Mouse (Mus musculus) forebrain, embryonic 13.5 days (tissue): ENCODE data around the gene Fam20b. TPM values are rescaled to one million over a fixed set of nuclear protein-coding genes. Genes with fewer than 3 reads are reported as not detected.

Experiments
- ATAC-seq: fragments of 200-750 bp; cut with Nextera tagmentation; 2 replicates; pipeline ENCODE4 v1.8.0; 2017
- H3K27ac ChIP-seq: fragments of 300-500 bp; sonication (generic); 2 replicates; pipeline ENCODE4 v1.5.1; 2015; ENCODE audit warnings: inconsistent platforms, mild to moderate bottlenecking, moderate library complexity
- H3K27me3 ChIP-seq: fragments of 300-500 bp; sonication (generic); 2 replicates; pipeline ENCODE4 v1.6.1; 2015; ENCODE audit warnings: mild to moderate bottlenecking, inconsistent platforms
- H3K36me3 ChIP-seq: fragments of 300-500 bp; sonication (generic); 2 replicates; pipeline ENCODE4 v1.6.1; 2015; ENCODE audit warnings: mild to moderate bottlenecking, inconsistent platforms; ENCODE audit not compliant: poor library complexity, severe bottlenecking
- H3K4me1 ChIP-seq: fragments of 300-500 bp; sonication (generic); 2 replicates; pipeline ENCODE4 v1.6.1; 2015; ENCODE audit warnings: inconsistent platforms
- H3K4me2 ChIP-seq: fragments of 300-500 bp; sonication (generic); 2 replicates; pipeline ENCODE4 v1.6.1; 2015; ENCODE audit warnings: inconsistent platforms, mild to moderate bottlenecking, moderate library complexity
- H3K4me3 ChIP-seq: fragments of 300-500 bp; sonication (generic); 2 replicates; pipeline ENCODE4 v1.5.1; 2015; ENCODE audit warnings: mild to moderate bottlenecking, inconsistent platforms
- H3K9ac ChIP-seq: fragments of 300-500 bp; sonication (generic); 2 replicates; pipeline ENCODE4 v1.6.1; 2015; ENCODE audit warnings: mild to moderate bottlenecking, inconsistent platforms
- H3K9me3 ChIP-seq: fragments of 300-500 bp; sonication (generic); replicated peaks from 2 replicates; pipeline ENCODE4 v1.6.1; 2016; ENCODE audit warnings: inconsistent platforms
- WGBS: fragments of 180-500 bp; shearing (Covaris S2); methylation state at CpG from one replicate; pipeline ENCODE4 v1.1.7; 2015; 5-methylcytosine and 5-hydroxymethylcytosine counted together
- polyA plus RNA-seq: library from polyadenylated mRNA; unstranded; fragments of >200 nt; fragmentation: Nextera tagmentation; extraction: Ambion mirVana; gene quantifications from 2 replicates; pipeline ENCODE4 v1.2.1, GENCODE M21; 2015

Fam20b gene
- polyA plus RNA-seq, 1 experiment from 2014 or later: 18.0 TPM

GRCm38 (mm10) chr1:156720046-156720445 is 1.2 kb upstream of the Fam20b start:
- ATAC-seq: no peak
- H3K36me3 ChIP-seq: no peaks in the 10 kb centered on the region
- no peaks in the 10 kb centered on the region for H3K9me3 ChIP-seq
- H3K4me3 ChIP-seq: no peak overlapping the region
- H3K9ac ChIP-seq: no peak overlapping the region
- no peak overlapping the region for H3K27ac ChIP-seq
- peaks cover 6% of the 10 kb centered on the region; the same call in 1 of the 2 replicates for H3K27me3 ChIP-seq
- no peak overlapping the region for H3K4me2 ChIP-seq
- WGBS: 56% methylated on average over 4 of the region's 4 CpGs
- peaks cover 15% of the 10 kb centered on the region for H3K4me1 ChIP-seq

GRCm38 (mm10) chr1:156718286-156718949 is 468 bp downstream of the Fam20b start:
- H3K27ac ChIP-seq: peak overlapping the region; percentile 85
- H3K9me3 ChIP-seq: no peaks in the 10 kb centered on the region
- peak overlapping the region; percentile 87 for H3K9ac ChIP-seq
- whole genome bisulfite sequencing: under 1% methylated on average over 32 of the region's 73 CpGs
- no peaks in the 10 kb centered on the region for H3K36me3 ChIP-seq
- peak; percentile 85 for ATAC-seq
- H3K4me2 ChIP-seq: peak overlapping the region; percentile 73
- H3K27me3 ChIP-seq: peaks cover 6% of the 10 kb centered on the region; the same call in 1 of the 2 replicates
- peaks cover 15% of the 10 kb centered on the region for H3K4me1 ChIP-seq
- peak overlapping the region; percentile 84 for H3K4me3 ChIP-seq

GRCm38 (mm10) chr1:156717751-156718285 is 1.1 kb downstream of the Fam20b start:
- Histone ChIP-seq H3K9me3 (no peaks in the 10 kb centered on the region), H3K4me1 (peaks cover 15% of the 10 kb centered on the region), H3K9ac (peak overlapping the region; percentile 87), H3K27ac (0 out of 2 replicates have a peak overlapping the region, but pooled peaks have one; percentile 85), H3K27me3 (peaks cover 6% of the 10 kb centered on the region; the same call in 1 of the 2 replicates), H3K4me3 (peak overlapping the region; percentile 84), H3K36me3 (no peaks in the 10 kb centered on the region), H3K4me2 (peak overlapping the region; percentile 73)
- ATAC-seq: no peak
- 10% methylated on average over 13 of the region's 13 CpGs for WGBS

- no peak overlapping the region for H3K9ac ChIP-seq
- no peak overlapping the region for H3K4me3 ChIP-seq
- WGBS: 92% methylated on average over 6 of the region's 6 CpGs
- no peak overlapping the region for H3K27ac ChIP-seq
- H3K4me1 ChIP-seq: peaks cover 15% of the 10 kb centered on the region
- no peak overlapping the region for H3K4me2 ChIP-seq
- H3K9me3 ChIP-seq: no peaks in the 10 kb centered on the region
- ATAC-seq: no peak
- peaks cover 6% of the 10 kb centered on the region; the same call in 1 of the 2 replicates for H3K27me3 ChIP-seq
- no peaks in the 10 kb centered on the region for H3K36me3 ChIP-seq
These were observed 2.2 kb downstream of the Fam20b start for GRCm38 (mm10) chr1:156716681-156717080.

GRCm38 (mm10) chr1:156710472-156711098 is 8.3 kb downstream of the Fam20b start:
- H3K27me3 ChIP-seq: no peaks in the 10 kb centered on the region
- ATAC-seq: no peak
- H3K36me3 ChIP-seq: peaks cover 5% of the 10 kb centered on the region
- WGBS: 65% methylated on average over 10 of the region's 10 CpGs
- no peak overlapping the region for H3K4me2 ChIP-seq
- no peak overlapping the region for H3K4me3 ChIP-seq
- 0 out of 2 replicates have a peak overlapping the region, but pooled peaks have one; percentile 16 for H3K9ac ChIP-seq
- H3K9me3 ChIP-seq: no peaks in the 10 kb centered on the region
- H3K4me1 ChIP-seq: peaks cover 11% of the 10 kb centered on the region
- peak overlapping the region; percentile 14; the same call in 1 of the 2 replicates for H3K27ac ChIP-seq

- Histone ChIP-seq H3K9me3 (no peaks in the 10 kb centered on the region), H3K27me3 (no peaks in the 10 kb centered on the region), H3K4me1 (peaks cover 11% of the 10 kb centered on the region), H3K4me2 (no peak overlapping the region), H3K27ac (no peak overlapping the region), H3K9ac (no peak overlapping the region), H3K36me3 (peaks cover 22% of the 10 kb centered on the region), H3K4me3 (no peak overlapping the region)
- WGBS: 92% methylated on average over 3 of the region's 3 CpGs
- ATAC-seq: no peak
These were observed 10.2 kb downstream of the Fam20b start for GRCm38 (mm10) chr1:156708672-156709071.

GRCm38 (mm10) chr1:156705696-156706285 is 13.1 kb downstream of the Fam20b start:
- 86% methylated on average over 10 of the region's 10 CpGs for WGBS
- H3K4me2 ChIP-seq: no peak overlapping the region
- H3K4me1 ChIP-seq: peaks cover 5% of the 10 kb centered on the region
- no peak overlapping the region for H3K9ac ChIP-seq
- H3K9me3 ChIP-seq: no peaks in the 10 kb centered on the region
- no peak overlapping the region for H3K4me3 ChIP-seq
- no peak overlapping the region for H3K27ac ChIP-seq
- no peaks in the 10 kb centered on the region for H3K27me3 ChIP-seq
- peaks cover 41% of the 10 kb centered on the region for H3K36me3 ChIP-seq
- no peak for ATAC-seq

- H3K27me3 ChIP-seq: no peaks in the 10 kb centered on the region
- WGBS: 87% methylated on average over 4 of the region's 4 CpGs
- no peak overlapping the region for H3K4me3 ChIP-seq
- peaks cover 56% of the 10 kb centered on the region for H3K36me3 ChIP-seq
- H3K4me1 ChIP-seq: peaks cover 3% of the 10 kb centered on the region; the same call in 1 of the 2 replicates
- H3K4me2 ChIP-seq: no peak overlapping the region
- H3K27ac ChIP-seq: no peak overlapping the region
- no peak overlapping the region for H3K9ac ChIP-seq
- ATAC-seq: no peak
- H3K9me3 ChIP-seq: no peaks in the 10 kb centered on the region
These were observed 15.4 kb downstream of the Fam20b start for GRCm38 (mm10) chr1:156703444-156703843.

GRCm38 (mm10) chr1:156702151-156702550 is 16.7 kb downstream of the Fam20b start:
- H3K4me1 ChIP-seq: peaks cover 3% of the 10 kb centered on the region; the same call in 1 of the 2 replicates
- H3K36me3 ChIP-seq: peaks cover 67% of the 10 kb centered on the region
- no peaks in the 10 kb centered on the region for H3K9me3 ChIP-seq
- H3K27me3 ChIP-seq: no peaks in the 10 kb centered on the region
- no peak for ATAC-seq
- no peak overlapping the region for H3K4me2 ChIP-seq
- no peak overlapping the region for H3K9ac ChIP-seq
- WGBS: 88% methylated on average over 7 of the region's 7 CpGs
- H3K27ac ChIP-seq: no peak overlapping the region
- H3K4me3 ChIP-seq: no peak overlapping the region

GRCm38 (mm10) chr1:156686025-156686661 is 32.7 kb downstream of the Fam20b start:
- Histone ChIP-seq H3K27ac (no peak overlapping the region), H3K4me3 (no peak overlapping the region), H3K4me2 (no peak overlapping the region), H3K27me3 (no peaks in the 10 kb centered on the region), H3K9ac (no peak overlapping the region), H3K9me3 (no peaks in the 10 kb centered on the region), H3K36me3 (peaks cover 79% of the 10 kb centered on the region), H3K4me1 (no peaks in the 10 kb centered on the region)
- 54% methylated on average over 7 of the region's 7 CpGs for WGBS
- no peak for ATAC-seq

GRCm38 (mm10) chr1:156679599-156679998 is 39.3 kb downstream of the Fam20b start:
- no peaks in the 10 kb centered on the region for H3K9me3 ChIP-seq
- H3K36me3 ChIP-seq: peaks cover 40% of the 10 kb centered on the region
- H3K9ac ChIP-seq: no peak overlapping the region
- no peak overlapping the region for H3K4me2 ChIP-seq
- no peak overlapping the region for H3K27ac ChIP-seq
- H3K27me3 ChIP-seq: no peaks in the 10 kb centered on the region; the same call in 1 of the 2 replicates
- no peak overlapping the region for H3K4me3 ChIP-seq
- H3K4me1 ChIP-seq: peaks cover under 1% of the 10 kb centered on the region; the same call in 1 of the 2 replicates
- WGBS: 70% methylated on average over 9 of the region's 9 CpGs
- no peak for ATAC-seq
